Mouse (Mus musculus) megakaryocyte, embryonic 14.5 days (primary cell): ENCODE data around the gene Svep1. TPM values are rescaled to one million over a fixed set of nuclear protein-coding genes. Genes with fewer than 3 reads are reported as not detected.

Source experiments
- H3K27me3 ChIP-seq: replicated peaks from 2 replicates; pipeline ENCODE3; 2012; ENCODE audit warnings: inconsistent platforms
- H3K36me3 ChIP-seq: replicated peaks from 2 replicates; pipeline ENCODE3; 2012; ENCODE audit warnings: low read length, inconsistent platforms, mixed read lengths
- H3K4me1 ChIP-seq: 2 replicates; pipeline ENCODE4 v1.6.1; 2012; ENCODE audit warnings: inconsistent platforms
- H3K4me3 ChIP-seq: replicated peaks from 2 replicates; pipeline ENCODE3; 2012; ENCODE audit warnings: moderate library complexity, mild to moderate bottlenecking, inconsistent platforms
- H3K9me3 ChIP-seq: 2 replicates; pipeline ENCODE4 v1.6.1; 2012; ENCODE audit warnings: inconsistent platforms
- FLI1 ChIP-seq: IDR thresholded peaks from 2 replicates; pipeline ENCODE4 v1.6.1; 2012; ENCODE audit warnings: low read length, inconsistent platforms, mixed read lengths
- GATA1 ChIP-seq: IDR thresholded peaks from 3 replicates; pipeline ENCODE4 v1.6.1; 2012; ENCODE audit warnings: mixed read lengths, low read length, inconsistent platforms, borderline replicate concordance
- polyA plus RNA-seq: library from polyadenylated mRNA; stranded (reverse); fragments of >175 nt; gene quantifications from 2 replicates; pipeline ENCODE4 v1.2.3, GENCODE M21; 2012; ENCODE audit warnings: low replicate concordance; ENCODE audit not compliant: insufficient read depth

Svep1 gene
- polyA plus RNA-seq, 1 experiment = not detected

DNA sequence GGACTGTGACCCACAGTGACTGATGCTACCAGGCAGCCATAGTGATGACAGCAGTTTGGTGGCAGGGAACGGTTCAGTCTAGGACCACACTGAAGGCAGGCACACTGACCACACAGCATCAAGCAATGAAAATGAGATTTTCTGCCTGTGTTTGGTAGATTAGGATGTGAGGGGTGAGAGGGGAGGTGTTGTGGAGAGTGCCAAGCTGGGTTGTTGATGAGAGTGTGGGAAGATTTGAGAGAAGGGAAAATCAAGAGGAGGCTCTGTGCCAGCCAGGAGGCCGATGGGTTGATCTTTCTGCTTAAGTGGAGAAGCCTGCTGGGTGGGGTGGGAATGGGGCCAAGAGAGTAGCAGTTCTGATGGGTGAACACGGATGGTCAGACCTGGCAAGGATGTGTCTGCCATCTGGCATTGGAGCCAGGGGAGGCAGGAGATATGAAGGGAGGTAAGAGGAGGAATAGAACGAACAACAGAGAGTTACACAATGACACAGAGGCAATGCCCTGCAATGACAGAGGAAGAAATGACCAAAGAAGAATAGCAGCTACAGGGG lies 32.1 kb downstream of the Svep1 start:
- Histone ChIP-seq H3K27me3 (peaks cover 11% of the 10 kb centered on the region), H3K4me1 (no peaks in the 10 kb centered on the region), H3K9me3 (no peaks in the 10 kb centered on the region), H3K36me3 (no peaks in the 10 kb centered on the region), H3K4me3 (no peak overlapping the region)
- no peak for TF ChIP-seq GATA1

- Histone ChIP-seq H3K4me3 (no peak overlapping the region), H3K9me3 (no peaks in the 10 kb centered on the region)
- TF ChIP-seq GATA1 = no peak
- TF ChIP-seq FLI1 = no peak
Measured at GRCm38 (mm10) chr4:58173401-58173800, 33.3 kb downstream of the Svep1 start.

DNA sequence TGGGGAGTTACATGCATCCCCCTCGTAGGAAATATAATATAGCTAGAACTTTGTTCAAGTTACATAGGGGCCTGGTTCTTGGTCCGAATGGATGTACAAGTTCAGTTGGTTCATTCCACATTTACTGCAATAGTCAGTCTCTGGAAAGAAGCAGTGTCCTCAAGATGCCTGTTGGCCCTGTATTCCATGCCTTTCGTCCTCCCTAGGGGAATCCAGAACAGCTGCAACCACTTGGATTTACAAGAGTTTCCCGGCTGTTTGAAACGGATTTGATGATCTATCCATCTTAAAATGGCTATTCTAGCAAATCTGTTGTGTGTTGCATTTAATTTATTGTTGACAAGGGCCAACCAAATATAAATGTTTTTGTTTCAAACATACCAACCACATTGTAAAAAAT lies 36.2 kb downstream of the Svep1 start:
- Histone ChIP-seq H3K4me3 (no peak overlapping the region), H3K36me3 (no peaks in the 10 kb centered on the region), H3K27me3 (peaks cover 10% of the 10 kb centered on the region), H3K9me3 (no peaks in the 10 kb centered on the region), H3K4me1 (no peaks in the 10 kb centered on the region)
- TF ChIP-seq FLI1 = no peak
- no peak for TF ChIP-seq GATA1

More at GRCm38 (mm10) chr4:58173401-58173800, 33.3 kb downstream of the Svep1 start:
- Histone ChIP-seq H3K36me3 (no peaks in the 10 kb centered on the region), H3K27me3 (peaks cover 10% of the 10 kb centered on the region), H3K4me1 (no peaks in the 10 kb centered on the region)

DNA sequence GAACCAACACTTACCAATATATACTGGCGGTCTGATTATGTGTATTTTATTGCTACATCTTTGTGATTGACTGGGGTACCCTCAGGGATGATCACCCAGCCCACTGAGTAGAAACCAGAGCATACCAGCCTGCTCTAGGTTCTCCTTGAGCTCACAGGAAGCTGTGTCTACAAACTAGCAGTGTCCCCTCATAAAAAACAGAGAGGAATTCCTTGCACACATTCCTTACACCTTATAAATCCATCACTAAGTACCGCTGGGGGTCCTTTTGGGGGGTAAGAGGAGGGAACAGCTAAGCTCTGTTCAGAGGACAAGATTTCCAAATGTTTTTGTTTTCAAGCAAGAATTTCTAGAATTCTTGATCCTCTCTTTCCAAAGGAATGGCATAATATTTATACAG lies 36.7 kb downstream of the Svep1 start:
- no peaks in the 10 kb centered on the region for H3K4me1 ChIP-seq
- H3K27me3 ChIP-seq = peaks cover 10% of the 10 kb centered on the region
- no peaks in the 10 kb centered on the region for H3K36me3 ChIP-seq
- no peak overlapping the region for H3K4me3 ChIP-seq
- no peaks in the 10 kb centered on the region for H3K9me3 ChIP-seq
- no peak for TF ChIP-seq GATA1
- TF ChIP-seq FLI1 = no peak

GRCm38 (mm10) chr4:58168366-58168765 lies 38.3 kb downstream of the Svep1 start:
- peaks cover 1% of the 10 kb centered on the region for H3K27me3 ChIP-seq

GRCm38 (mm10) chr4:58165711-58166110 lies 40.9 kb downstream of the Svep1 start:
- H3K4me1 ChIP-seq = no peaks in the 10 kb centered on the region

More at GRCm38 (mm10) chr4:58168366-58168765, 38.3 kb downstream of the Svep1 start:
- Histone ChIP-seq H3K4me3 (no peak overlapping the region), H3K4me1 (no peaks in the 10 kb centered on the region), H3K36me3 (no peaks in the 10 kb centered on the region), H3K9me3 (no peaks in the 10 kb centered on the region)
- TF ChIP-seq GATA1 (no peak), FLI1 (no peak)

DNA sequence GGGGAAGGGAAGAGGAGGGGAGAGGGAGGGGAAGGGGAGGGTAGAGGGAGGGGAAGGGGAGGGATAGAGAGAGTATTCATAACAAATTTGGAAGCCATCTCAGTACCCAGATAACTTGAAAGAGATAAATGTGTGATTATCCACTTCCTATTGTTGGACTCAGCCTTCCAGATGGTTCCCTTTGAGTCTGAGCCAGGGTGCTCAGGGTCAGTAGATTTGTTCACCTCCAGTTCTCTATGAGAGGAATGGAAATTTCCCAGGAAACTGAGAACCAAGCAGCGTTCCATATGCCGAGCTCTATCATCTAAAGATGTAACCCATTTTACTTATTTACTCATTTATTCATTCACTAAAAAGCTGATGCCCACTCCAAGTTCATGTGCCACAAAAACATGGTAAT lies 44.8 kb downstream of the Svep1 start:
- Histone ChIP-seq H3K27me3 (no peaks in the 10 kb centered on the region), H3K4me1 (no peaks in the 10 kb centered on the region), H3K36me3 (no peaks in the 10 kb centered on the region), H3K4me3 (no peak overlapping the region), H3K9me3 (no peaks in the 10 kb centered on the region)
- TF ChIP-seq GATA1 (no peak), FLI1 (no peak)

More at GRCm38 (mm10) chr4:58165711-58166110, 40.9 kb downstream of the Svep1 start:
- Histone ChIP-seq H3K4me3 (no peak overlapping the region), H3K36me3 (no peaks in the 10 kb centered on the region), H3K9me3 (no peaks in the 10 kb centered on the region), H3K27me3 (no peaks in the 10 kb centered on the region)
- no peak for TF ChIP-seq GATA1
- TF ChIP-seq FLI1 = no peak

DNA sequence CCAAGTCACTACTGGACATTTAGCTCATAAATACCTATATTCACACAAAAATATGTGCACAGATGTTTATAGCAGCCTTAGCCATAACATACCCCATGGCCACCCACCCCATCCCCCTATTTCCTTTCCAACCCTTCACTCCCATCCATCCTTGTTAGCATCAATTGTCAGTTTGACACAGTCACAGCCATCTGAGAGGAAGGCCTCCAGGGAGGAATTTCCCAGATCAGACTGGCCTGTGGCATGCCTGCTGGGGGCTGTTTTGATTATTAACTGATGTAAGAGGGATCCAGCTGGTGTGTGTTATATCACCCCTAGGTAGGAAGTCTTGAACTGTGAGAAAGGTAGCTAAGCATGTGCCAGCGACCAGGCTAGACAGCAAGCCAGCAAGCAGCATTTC lies 47.1 kb downstream of the Svep1 start:
- TF ChIP-seq FLI1 (no peak), GATA1 (no peak)
- H3K9me3 ChIP-seq = no peaks in the 10 kb centered on the region
- H3K36me3 ChIP-seq = no peaks in the 10 kb centered on the region
- no peak overlapping the region for H3K4me3 ChIP-seq
- no peaks in the 10 kb centered on the region for H3K27me3 ChIP-seq
- no peaks in the 10 kb centered on the region for H3K4me1 ChIP-seq

GRCm38 (mm10) chr4:58150301-58150700 lies 56.4 kb downstream of the Svep1 start:
- no peak for TF ChIP-seq FLI1
- TF ChIP-seq GATA1 = no peak
- Histone ChIP-seq H3K4me3 (no peak overlapping the region), H3K4me1 (no peaks in the 10 kb centered on the region), H3K9me3 (peaks cover 11% of the 10 kb centered on the region), H3K27me3 (no peaks in the 10 kb centered on the region), H3K36me3 (no peaks in the 10 kb centered on the region)

DNA sequence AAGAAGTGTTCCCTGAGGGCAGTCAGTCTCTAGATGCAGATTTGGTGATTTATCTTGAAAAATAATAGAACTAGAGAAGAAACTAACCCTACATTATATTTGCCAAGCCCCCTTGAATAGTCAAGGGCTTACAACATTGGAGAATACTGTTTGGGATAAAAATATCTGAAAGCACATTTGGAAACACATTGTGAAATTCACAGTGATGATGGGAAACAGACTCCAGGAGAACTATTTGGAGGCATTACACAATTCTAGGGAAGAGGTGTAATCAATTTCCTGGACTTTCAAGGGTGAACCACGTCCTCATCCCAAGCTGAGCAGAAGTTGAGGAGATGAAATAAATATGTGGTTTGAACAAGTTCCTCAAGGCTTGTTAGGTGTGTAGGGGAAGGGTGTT lies 57.5 kb downstream of the Svep1 start:
- no peaks in the 10 kb centered on the region for H3K36me3 ChIP-seq
- no peak overlapping the region for H3K4me3 ChIP-seq
- H3K9me3 ChIP-seq = peaks cover 11% of the 10 kb centered on the region
- no peaks in the 10 kb centered on the region for H3K4me1 ChIP-seq
- TF ChIP-seq FLI1 (no peak), GATA1 (no peak)
- peaks cover 2% of the 10 kb centered on the region for H3K27me3 ChIP-seq

DNA sequence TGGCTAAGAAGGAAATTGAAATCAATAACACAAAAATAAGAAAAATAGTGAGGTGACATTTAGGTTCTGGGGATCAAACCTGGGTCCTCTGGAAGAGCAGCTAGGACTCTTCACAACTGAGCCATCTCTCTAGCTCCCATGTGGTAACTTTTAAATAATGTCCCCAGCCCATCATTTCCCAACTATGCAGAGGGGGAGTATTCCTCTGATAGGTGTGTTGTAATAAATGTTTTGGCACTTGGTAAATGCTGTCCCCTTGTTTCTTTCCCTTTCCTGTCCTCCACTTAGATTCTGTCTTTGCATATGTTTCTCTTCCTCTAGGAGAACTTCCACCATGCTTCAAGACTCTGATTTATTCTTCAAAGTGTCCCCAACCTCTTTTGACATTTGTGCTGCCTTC lies 58.1 kb downstream of the Svep1 start:
- peaks cover 11% of the 10 kb centered on the region for H3K9me3 ChIP-seq
- H3K27me3 ChIP-seq = peaks cover 2% of the 10 kb centered on the region
- TF ChIP-seq GATA1 (no peak), FLI1 (no peak)
- H3K36me3 ChIP-seq = no peaks in the 10 kb centered on the region
- H3K4me3 ChIP-seq = no peak overlapping the region
- H3K4me1 ChIP-seq = no peaks in the 10 kb centered on the region
